Mouse (Mus musculus): ENCODE results near the gene Rtn2.

The Rtn2 gene

DNA sequence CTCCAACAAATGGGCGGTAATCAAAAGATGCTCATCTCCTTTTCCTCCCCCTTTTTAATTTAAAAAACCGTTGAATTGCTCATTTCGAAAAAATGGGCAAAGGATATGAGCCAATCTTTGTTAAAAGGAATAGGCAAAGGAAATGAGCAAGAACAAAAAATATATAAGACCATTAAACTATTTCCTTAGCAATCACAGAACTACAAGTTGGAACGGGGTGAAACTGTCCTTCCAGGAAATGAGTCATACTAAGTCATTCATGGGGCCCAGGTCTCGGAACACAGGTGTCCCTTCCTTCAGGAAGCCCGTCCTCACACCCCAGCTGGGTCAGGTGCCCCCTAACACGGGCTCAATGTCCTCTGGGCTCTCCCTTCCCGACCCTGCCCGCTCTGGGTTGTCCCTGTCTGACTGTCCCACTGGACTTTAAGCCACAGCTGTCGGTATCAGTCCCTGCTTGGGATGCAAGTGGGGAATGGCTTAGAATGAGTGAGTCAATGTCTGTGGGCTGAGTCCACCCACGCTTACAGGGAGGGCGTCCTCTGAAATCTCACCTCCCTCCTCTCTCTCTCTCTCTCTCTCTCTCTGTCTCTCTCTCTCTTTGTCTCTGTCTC is 61.9 kb downstream of the Rtn2 start, which contains the start of gene Ercc1:
TSS of gene Ercc1 (plus strand) at position 542 of the 611 bp plus-strand sequence.
- no peak for DNase-seq (ENCODE audit: low spot score)

DNA sequence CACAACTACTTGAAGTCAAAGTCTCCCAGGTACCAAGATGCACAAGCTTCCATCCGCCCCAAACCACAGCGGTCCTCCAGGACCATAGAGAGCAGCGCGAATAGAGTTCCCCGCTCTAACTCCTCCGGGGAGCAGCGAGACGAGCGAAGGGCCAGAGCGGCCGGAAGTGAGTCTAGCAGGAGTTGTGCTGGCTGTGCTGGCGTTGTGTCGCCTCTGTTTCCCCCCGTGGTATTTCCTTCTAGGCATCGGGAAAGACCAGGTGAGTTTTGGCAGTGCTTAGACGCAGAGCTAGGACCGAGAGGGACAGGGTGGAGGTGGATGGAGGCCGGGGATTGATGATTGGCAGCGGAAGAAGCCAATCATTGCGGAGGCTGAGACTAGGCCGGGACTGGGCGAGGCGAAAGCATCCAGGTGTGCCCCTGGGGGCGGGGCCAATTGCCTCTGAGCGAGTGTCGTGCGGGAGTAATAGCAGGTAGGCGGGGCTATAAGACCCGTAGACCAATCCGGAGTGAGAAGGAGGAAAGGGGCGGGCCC is 62.6 kb downstream of the Rtn2 start:
- peak; percentile 95 for DNase-seq (ENCODE audit: low spot score)

Measured in layer of hippocampus, adult 11-12 months (tissue).